Mouse (Mus musculus) ES-Bruce4 (cell line): ENCODE results near the gene Myh6. TPM values are rescaled to one million over a fixed set of nuclear protein-coding genes. Genes with fewer than 3 reads are reported as not detected.
"Not testable (repeated sequence)": the region's sequence is repeated elsewhere in the genome, so short reads cannot be mapped to it uniquely, and the experiment has no call there.

Experiments
- H3K27ac ChIP-seq: 2 replicates; pipeline ENCODE4 v1.5.1; 2012; ENCODE audit warnings: low read length, inconsistent platforms; ENCODE audit not compliant: insufficient read depth
- H3K27me3 ChIP-seq: 2 replicates; pipeline ENCODE4 v1.6.1; 2012; ENCODE audit warnings: mild to moderate bottlenecking, low read length, inconsistent platforms; ENCODE audit not compliant: control insufficient read depth, poor library complexity, insufficient read depth, severe bottlenecking
- H3K36me3 ChIP-seq: 2 replicates; pipeline ENCODE4 v1.6.1; 2012; ENCODE audit warnings: inconsistent platforms, mild to moderate bottlenecking, low read length, moderate library complexity; ENCODE audit not compliant: control insufficient read depth, poor library complexity, insufficient read depth, severe bottlenecking
- H3K4me1 ChIP-seq: one replicate; pipeline ENCODE4 v1.8.1; 2011; ENCODE audit warnings: low read length; ENCODE audit not compliant: control insufficient read depth, insufficient read depth
- H3K4me3 ChIP-seq: 2 replicates; pipeline ENCODE4 v1.5.1; 2011; ENCODE audit warnings: low read depth, mild to moderate bottlenecking, low read length
- H3K9ac ChIP-seq: 2 replicates; pipeline ENCODE4 v1.6.1; 2012; ENCODE audit warnings: low read depth, mild to moderate bottlenecking, inconsistent platforms; ENCODE audit not compliant: poor library complexity, severe bottlenecking
- H3K9me3 ChIP-seq: replicated peaks from 2 replicates; pipeline ENCODE4 v1.6.1; 2012; ENCODE audit warnings: mild to moderate bottlenecking, low read length, inconsistent platforms; ENCODE audit not compliant: control insufficient read depth, poor library complexity, insufficient read depth, severe bottlenecking
- CTCF ChIP-seq: IDR thresholded peaks from one replicate; pipeline ENCODE4 v1.8.1; 2011; ENCODE audit warnings: low read depth, low read length
- EP300 ChIP-seq: IDR thresholded peaks from 2 replicates; pipeline ENCODE4 v1.6.1; 2011; ENCODE audit warnings: low read depth, low read length; ENCODE audit not compliant: insufficient read depth
- POLR2A ChIP-seq: IDR thresholded peaks from one replicate; pipeline ENCODE4 v1.8.1; 2011; ENCODE audit warnings: low read length; ENCODE audit not compliant: insufficient read depth
- polyA plus RNA-seq: library from polyadenylated mRNA; stranded (reverse); fragments of >200 nt; gene quantifications from 2 replicates; pipeline ENCODE4 v1.2.4, GENCODE M21; 2011; ENCODE audit warnings: low read depth; ENCODE audit not compliant: missing spikeins, insufficient read depth, insufficient read length

The Myh6 gene
- polyA plus RNA-seq, 1 experiment: not detected

DNA sequence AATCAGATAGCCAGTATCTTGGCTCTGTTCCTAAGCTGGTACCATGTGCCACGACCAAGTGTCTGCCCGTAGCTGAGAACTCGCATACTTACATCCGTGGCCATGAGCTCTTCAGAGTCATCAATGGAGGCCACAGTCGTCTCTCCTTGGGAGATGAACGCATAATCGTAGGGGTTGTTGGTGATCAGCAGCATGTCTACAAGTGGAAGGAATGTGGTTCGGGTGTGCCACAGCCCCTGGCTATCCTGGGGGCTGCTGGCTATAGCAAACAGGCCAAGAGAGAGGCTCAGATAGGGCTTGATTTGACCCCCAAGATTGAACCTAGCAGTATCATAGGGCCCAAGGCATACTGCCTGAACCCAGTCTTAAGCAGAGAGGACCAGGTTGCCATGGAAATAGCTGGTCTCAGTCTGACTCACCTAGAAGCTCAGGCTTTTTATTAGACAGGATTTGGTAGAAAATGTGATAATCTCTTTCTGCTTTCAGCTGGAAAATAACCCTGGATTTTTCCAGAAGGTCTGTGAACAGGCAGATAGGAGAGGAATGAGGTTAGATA, 23.2 kb upstream of the Myh6 start:
- Histone ChIP-seq H3K4me1 (no peaks in the 10 kb centered on the region), H3K27me3 (no peaks in the 10 kb centered on the region), H3K9ac (no peak overlapping the region), H3K36me3 (no peaks in the 10 kb centered on the region), H3K27ac (no peak overlapping the region), H3K4me3 (no peak overlapping the region), H3K9me3 (no peaks in the 10 kb centered on the region)
- TF ChIP-seq EP300: no peak
- TF ChIP-seq CTCF: no peak
- TF ChIP-seq POLR2A: no peak

DNA sequence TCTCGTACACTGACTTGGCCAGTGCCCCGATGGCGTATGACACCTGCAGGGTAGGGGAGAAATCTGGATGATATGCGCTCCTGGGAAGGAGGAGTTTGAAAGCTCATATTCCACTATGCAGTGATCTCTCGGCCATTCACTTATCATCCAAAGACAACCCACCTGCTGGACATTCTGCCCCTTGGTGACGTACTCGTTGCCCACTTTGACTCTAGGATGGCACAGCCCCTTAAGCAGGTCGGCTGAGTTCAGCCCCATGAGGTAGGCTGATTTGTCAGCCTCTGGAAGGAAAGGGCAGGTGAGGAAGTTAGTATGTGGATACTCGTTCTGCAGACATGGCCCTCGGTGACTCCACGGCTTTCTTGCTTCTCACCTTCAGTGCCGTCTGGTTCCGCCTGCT, 22.2 kb upstream of the Myh6 start:
- H3K27ac ChIP-seq: no peak overlapping the region
- no peak overlapping the region for H3K9ac ChIP-seq
- H3K4me1 ChIP-seq: no peaks in the 10 kb centered on the region
- no peaks in the 10 kb centered on the region for H3K9me3 ChIP-seq
- TF ChIP-seq EP300 (no peak), POLR2A (no peak), CTCF (no peak)
- H3K27me3 ChIP-seq: no peaks in the 10 kb centered on the region
- H3K36me3 ChIP-seq: no peaks in the 10 kb centered on the region
- no peak overlapping the region for H3K4me3 ChIP-seq

DNA sequence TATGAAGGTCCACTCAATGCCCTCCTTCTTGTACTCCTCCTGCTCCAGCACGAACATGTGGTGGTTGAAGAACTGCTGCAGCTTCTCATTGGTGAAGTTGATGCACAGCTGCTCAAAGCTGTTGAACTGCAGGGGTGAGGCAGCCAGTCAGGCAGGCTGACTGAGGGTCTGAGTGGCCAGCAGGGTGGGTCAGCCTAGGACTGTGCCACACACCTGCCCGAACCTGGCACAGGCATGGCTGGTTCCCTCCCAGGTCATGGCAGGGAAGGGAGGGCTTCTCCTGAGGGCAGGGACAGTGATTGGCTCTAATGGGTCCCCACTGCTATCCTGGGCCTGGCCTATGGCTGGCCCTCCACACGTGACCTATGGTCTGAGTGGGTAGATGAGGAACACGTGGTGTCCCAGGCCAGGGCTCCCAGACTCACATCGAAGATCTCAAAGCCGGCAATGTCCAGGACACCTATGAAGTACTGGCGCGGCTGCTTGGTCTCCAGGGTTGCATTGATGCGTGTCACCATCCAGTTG, 21.7 kb upstream of the Myh6 start:
- not testable (repeated sequence) for H3K27me3 ChIP-seq, H3K9me3 ChIP-seq, H3K27ac ChIP-seq, H3K4me1 ChIP-seq, H3K9ac ChIP-seq, H3K36me3 ChIP-seq, H3K4me3 ChIP-seq

DNA sequence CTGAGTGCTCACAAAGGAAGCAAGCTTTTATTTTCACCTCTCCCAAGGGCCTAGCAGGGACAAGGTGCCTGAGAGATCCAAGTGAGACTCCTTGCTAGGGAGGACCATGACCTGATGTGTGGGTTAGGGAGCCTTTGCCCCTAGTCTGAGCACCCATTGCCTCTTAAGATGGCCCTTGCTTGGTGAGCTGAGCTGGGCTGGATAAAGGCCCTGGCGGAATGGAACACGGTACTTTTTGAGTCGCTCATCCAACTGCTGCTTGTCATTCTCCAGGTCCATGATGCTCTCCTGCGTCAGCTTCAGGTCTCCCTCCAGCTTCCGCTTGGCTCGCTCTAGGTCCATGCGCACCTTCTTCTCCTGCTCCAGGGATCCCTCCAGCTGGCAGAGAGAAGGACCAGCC, 15.2 kb upstream of the Myh6 start:
- Histone ChIP-seq H3K9ac (no peak overlapping the region), H3K27me3 (no peaks in the 10 kb centered on the region), H3K4me3 (no peak overlapping the region), H3K4me1 (no peaks in the 10 kb centered on the region), H3K9me3 (no peaks in the 10 kb centered on the region), H3K36me3 (no peaks in the 10 kb centered on the region), H3K27ac (no peak overlapping the region)
- TF ChIP-seq CTCF (no peak), POLR2A (no peak), EP300 (no peak)

DNA sequence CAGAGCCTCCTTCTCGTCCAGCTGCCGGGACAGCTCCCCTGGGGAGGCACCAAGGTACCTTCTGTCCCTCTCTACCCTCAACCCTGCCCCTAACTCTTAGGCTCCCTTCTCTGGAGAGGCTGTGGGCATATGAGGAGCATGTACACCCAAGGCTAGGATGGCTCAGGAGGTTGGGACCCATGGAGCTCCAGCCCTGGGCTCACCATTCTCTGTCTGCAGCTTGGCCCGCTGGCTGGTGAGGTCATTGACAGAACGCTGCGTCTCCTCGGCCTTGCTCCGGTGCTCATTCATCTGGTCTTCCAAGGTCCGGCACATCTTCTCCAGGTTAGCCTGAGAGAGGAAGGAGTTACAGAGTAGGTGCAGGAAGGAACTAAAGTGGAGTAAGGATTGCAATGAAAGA, 11.9 kb upstream of the Myh6 start:
- no peak overlapping the region for H3K4me3 ChIP-seq
- H3K36me3 ChIP-seq: no peaks in the 10 kb centered on the region
- H3K27ac ChIP-seq: no peak overlapping the region
- H3K9me3 ChIP-seq: no peaks in the 10 kb centered on the region
- no peaks in the 10 kb centered on the region for H3K27me3 ChIP-seq
- no peak overlapping the region for H3K9ac ChIP-seq
- TF ChIP-seq POLR2A (no peak), EP300 (no peak), CTCF (no peak)
- no peaks in the 10 kb centered on the region for H3K4me1 ChIP-seq

DNA sequence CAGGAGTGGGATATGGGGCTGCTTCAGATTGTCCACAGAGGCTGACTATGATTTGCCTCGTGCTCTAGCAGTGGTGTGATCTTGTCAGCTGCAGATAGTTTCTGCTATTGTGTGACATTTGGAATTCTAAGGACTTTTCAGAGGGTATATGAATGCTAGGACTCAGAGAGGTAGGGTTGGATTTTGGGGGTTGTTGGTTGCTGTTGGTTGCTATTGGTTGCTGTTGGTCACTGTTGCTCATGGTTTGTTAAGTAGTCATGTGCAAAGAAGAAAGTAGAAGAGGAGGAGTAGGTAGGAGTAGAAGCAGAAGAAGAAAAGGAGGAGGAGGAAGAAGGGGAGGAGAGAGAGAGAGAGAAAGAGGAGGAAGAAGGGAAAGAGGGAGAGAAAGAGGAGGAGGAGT, 9.9 kb upstream of the Myh6 start, which contains the start of gene Gm17428:
TSS of gene Gm17428 (plus strand) at position 301 of the 400 bp plus-strand sequence.
- no peaks in the 10 kb centered on the region for H3K27me3 ChIP-seq
- no peak within 1 kb of the TSS for H3K9ac ChIP-seq
- H3K9me3 ChIP-seq: no peaks in the 10 kb centered on the region
- H3K4me1 ChIP-seq: no peaks in the 10 kb centered on the region
- no peak within 1 kb of the TSS for H3K27ac ChIP-seq
- TF ChIP-seq EP300 (no peak), POLR2A (no peak)
- no peaks in the 10 kb centered on the region for H3K36me3 ChIP-seq
- H3K4me3 ChIP-seq: no peak within 1 kb of the TSS
